Mouse (Mus musculus) kidney, adult 9 months (tissue): Measurements from ENCODE around the gene Sdad1.
A peak's percentile ranks its signal among the peaks of the same experiment; 100 is the strongest.
"Not testable (repeated sequence)": the region's sequence is repeated elsewhere in the genome, so short reads cannot be mapped to it uniquely, and the experiment has no call there.

Source experiments
- DNase-seq: peaks from one replicate; pipeline ENCODE4 v3.0.0; 2022

Gene Sdad1

DNA sequence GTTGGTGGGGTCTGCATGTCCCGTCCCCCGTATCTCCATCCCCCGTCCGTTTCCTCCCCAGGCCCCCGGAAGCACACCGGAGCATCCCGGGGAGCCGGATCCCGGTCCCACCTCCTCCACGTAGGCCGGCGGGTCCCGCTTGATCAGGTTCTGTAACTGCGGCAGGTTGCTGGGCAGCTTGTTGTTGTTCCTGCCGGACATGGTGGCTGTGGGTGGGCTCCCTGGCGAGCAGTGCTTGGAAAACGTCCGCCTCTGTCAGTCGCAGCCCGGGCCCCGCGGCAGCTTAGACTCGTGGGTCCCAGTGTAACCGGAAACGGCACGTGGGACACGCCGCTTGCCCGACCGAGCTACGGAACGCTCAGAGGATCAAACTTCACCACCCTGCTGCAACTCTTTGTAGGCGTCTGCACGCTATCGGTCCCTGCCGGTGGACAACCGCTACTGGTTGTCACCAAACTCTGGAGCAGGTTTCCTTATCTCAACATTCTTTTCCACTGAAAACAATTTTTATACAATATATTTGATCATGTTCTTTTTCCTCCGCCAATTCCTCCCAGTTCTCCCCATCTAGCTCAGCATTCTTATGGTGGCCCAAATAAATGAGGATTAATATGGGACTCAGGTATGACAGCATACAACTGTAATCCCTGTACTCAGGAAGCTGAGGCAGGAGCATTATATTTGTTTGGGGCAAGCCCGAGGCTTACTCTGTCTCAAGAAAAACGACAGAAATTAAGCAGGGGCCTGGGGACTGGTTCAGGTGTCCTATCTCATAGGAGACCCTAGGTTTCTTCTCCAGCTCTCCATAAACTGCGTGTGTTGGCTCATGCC, at the start of gene Sdad1:
Sdad1 (minus strand) TSS at position 799 of the 831 bp plus-strand sequence.
- DNase-seq = peak; percentile 96

DNA sequence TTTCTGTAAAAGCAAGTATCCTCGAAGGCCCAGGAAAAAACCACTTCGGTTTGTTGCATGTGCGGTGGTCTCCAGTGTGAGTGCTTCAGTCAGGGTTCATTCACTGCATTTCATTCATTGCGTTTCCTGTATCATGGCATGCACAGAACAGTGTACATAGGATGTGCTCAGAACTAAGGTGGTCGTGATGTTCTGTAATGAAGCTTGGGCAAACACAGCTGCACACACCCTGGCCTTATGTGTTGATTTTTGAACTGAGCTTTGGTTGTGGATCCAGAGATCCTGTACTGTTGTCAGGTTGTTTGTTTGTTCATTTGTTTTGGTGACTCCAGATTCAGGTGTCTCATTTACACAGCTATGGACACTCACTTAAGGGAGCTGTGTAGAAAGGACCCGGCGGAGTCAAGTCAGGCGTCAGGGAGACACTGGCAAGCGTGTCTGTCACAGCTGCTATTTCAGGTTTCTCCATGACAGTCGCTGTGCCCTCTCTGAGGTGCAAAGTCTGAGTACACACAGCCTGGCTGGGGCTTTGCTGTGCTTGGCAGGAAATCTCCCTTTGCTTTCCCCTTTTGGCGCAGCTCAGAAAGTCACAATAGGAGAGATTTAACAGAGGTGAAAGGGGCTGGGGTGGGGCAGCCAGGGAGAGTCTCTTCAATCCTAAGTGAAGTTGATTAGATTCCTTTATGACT, 48.6 kb upstream of the Sdad1 start:
- DNase-seq = no peak

DNA sequence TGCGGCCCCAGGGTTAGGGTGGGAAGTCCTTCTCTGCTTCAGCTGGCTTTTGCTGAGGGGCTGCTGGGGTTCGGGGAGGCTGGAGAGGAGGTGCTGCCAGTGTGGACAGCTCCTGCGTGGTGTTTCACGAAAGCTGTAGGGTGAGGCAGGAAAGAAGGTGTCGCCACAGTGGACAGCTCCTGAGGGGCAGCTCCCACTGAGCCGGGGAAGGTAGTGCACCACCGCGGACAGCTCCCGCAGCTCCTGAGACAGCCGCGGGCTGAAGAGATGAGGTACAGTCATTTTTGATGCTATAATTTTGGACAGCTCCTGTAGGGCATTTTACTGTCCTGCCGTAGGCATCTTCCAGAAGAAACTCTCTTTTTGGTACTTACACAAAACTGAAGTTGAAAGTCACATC, 47.8 kb upstream of the Sdad1 start:
- no peak for DNase-seq

DNA sequence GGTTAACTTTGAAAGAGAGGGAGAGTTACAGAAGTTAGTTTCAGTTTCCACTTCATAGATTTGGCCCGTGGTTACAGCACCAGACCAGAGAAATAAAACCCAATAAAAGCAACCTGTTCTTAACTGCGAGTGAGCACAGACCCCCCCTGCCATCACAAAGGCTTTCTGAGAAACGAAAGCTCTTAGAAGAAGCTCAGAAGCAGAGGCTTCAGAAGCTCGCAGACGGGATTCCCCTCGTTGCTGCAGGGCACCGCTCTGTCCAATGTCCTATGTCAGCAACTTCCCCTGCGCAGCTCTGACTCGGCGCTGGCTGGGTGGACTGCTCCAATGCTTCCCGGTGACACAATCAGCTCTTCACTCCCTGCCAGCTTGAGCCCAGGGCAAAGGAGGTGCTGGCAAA, 43.2 kb upstream of the Sdad1 start:
- peak; percentile 61 for DNase-seq

DNA sequence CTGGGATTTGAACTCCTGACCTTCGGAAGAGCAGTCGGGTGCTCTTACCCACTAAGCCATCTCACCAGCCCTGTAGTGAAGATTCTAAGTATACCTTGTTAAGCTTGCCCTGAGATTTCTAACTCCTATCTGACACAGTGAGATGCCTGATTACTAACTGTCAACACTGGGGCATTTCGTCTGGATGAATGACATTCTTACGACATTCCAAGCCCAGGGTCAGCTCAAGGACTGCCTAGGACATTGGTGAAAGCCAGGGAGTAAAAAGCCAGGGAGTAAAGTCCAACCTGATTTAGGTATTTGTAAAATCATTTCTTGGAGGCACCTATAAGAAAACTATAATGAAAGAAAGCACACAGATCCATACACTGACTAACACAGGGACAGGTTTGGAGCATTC, 42.4 kb upstream of the Sdad1 start:
- not testable (repeated sequence) for DNase-seq

DNA sequence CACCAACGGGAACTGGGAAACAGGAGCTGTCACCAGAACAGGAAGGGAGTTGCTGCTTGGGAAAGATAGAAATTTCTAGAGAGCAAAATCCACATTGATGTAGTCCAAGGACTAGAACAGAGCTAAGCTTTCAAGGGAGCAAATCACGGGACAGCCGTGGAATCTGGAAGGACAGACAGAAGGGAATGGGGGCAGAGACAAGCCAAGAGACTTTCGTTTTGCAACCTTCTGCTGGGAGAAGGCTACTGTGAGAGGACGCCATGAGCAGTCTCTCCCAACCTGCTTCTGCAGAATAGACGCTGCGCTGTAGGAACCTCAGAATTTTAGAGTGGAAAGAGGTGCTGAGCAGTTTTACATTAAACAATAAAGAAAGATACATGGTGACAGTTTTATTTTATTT, 39.5 kb upstream of the Sdad1 start:
- DNase-seq = no peak

DNA sequence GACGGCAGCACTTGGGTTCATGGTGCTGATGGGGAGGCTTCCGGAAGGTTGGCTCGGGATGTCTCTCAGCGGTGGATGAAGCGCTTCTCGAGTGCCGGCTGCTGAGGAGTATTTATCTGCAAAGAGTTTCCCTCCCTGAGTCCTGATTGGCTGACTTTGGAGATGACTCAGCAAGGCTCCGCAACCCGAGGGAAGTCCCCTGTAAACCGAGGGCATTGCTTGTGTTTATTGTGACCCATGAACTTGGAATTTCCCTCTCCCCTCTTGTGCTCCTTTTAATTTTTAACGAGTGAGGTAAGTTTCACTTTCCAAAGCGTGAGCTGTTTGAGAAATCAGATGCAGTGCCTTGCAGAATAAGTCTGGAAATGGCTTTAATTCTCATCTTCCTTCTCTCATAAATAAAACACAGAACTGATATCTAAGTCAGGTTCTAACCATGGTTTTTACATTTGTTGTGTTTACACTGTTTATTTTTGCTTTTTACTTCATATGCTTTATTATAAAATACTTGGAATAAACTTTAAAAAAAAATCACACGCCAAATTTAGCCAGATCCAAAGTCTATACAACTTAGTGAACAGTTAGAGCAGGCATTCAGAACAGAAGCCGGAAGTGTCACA, 38.6 kb upstream of the Sdad1 start, which contains the start of gene Cxcl10:
Cxcl10 (minus strand) TSS at position 96 of the 620 bp plus-strand sequence.
- peak; percentile 89 for DNase-seq

DNA sequence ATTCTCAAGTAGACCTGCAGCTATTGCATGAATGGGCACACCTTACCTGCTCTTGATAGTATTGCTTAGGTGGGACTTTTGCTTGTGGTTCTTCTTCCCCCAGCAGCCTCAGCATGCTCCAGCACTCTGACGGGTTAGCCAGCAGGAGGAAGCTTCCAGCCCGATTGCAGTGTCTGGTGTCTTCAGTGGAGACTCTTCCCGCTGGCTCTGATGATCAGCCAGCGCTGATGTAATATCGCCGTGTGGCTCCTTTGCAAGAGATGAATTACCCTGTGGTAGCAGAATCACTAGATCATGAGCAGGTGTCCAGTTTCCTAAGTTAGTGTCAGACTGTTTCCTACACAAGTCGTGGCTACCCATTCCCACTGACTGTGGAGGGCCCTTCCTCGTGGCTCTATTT, 34.7 kb upstream of the Sdad1 start:
- DNase-seq = no peak

DNA sequence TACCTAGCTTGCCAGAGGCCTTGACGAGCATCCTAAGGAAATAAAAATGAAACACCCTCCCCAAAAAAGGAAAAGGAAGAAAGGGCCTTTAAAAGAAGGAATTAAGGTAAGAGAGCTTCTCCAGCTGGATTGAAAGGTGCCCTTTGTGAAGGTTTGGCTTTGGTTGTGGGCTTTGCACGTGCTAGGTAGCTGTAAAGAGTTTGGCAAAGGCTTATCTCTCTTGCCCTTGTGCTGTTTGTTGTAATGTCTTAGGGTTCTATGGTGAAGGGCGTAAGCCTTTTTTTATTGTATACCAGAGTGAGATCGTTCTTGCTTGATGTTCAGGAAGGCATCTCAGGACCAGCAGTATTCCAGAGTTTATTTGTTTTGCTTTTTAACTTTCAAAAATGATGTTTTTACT, 30.3 kb upstream of the Sdad1 start:
- DNase-seq = no peak

DNA sequence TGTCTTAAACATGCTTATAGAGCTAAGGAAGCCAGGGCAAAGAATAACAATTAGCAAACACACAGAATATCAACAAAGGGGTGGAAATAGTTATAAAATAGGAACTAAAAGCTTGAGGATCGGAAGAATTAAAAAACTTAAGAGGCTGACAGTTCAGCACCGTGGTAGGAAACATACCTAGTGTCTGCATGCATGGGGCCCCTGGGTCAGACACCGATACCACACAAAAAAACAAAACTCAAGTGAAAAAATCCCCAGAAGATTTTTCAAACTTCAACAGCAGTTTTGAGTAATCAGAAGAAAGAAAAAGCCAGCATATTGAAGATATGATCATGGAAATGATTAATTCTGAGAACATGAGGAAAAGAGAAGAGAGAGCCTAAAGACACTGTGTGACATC, 26.5 kb upstream of the Sdad1 start:
- no peak for DNase-seq

DNA sequence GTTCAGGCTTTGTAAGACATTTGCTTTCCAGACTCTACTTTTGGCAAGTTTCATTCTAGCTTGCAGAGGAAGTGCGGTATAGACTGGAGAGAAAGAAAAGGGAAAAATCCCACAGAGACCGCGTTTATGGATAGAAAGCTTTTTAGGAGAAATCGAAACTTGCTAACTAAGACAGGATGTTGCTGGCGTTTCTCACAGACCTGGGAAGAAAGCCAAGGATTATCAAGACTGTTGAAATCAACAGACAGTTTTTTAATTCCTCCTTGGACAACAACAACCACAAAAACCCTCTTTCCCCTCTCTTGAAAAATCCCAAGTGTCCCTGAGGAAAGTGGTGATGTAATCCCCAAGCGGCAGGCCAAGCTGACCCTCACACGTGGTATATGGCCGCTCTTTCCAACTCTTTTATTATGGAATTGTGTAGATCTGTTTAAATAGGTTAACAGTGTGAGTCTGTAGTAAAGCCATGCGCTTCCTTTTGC, 22.1 kb upstream of the Sdad1 start:
- peak; percentile 65 for DNase-seq

DNA sequence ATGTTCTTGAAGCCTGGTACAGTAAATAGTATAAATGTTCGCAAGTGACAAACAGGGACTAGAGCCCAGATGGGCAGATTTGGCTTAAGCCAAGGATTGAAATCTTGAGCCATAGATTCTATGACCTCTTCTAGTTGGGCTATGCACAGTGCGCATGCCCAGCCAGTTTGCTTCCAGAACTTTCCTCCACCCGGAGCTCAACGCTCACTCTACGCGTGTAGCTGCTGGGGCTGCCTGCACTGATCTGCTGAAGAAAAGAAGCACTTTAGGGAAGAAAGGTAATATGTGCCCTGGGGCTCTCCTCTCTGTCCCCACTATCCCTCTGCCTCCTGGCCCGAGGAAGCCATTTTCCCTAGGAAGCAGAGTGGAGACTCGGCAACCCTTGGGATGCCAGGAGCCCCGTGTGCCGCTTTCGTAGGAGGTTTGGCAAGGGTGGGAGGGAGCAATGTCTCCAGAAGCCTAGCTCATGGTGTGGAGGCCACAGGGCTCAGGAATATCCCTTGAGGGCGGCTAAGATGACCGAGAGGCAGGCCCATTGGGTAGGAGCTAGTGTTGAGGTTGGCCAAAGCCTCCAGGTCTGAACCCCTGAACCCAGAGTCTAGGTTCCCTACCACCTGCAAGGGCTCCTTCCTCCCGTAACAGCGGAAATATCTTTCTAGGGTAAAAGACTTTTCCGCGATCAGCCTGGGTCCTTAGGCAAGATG, 21.5 kb upstream of the Sdad1 start, which contains the start of gene Art3:
Art3 (plus strand) TSS at position 193 of the 704 bp plus-strand sequence.
- DNase-seq = no peak

DNA sequence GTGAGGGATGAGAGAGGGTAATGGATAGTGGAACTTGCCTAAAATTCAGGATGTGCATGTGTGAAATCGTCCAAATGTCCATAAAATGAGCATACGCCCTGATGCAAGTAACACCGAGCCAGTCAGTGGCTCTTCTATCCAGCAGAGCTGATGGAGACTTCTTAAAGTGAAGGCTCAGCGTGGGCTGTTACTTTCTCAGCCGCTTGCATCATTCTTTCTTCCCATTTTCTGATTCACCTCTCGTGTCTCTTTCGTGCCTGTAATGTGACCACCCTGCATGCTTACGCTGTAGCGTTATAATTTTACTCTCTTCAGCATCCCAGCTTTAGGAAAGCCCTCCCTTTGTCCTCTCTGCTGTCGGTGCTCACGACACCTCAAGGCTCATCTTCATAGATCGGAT, 20.8 kb upstream of the Sdad1 start:
- no peak for DNase-seq

DNA sequence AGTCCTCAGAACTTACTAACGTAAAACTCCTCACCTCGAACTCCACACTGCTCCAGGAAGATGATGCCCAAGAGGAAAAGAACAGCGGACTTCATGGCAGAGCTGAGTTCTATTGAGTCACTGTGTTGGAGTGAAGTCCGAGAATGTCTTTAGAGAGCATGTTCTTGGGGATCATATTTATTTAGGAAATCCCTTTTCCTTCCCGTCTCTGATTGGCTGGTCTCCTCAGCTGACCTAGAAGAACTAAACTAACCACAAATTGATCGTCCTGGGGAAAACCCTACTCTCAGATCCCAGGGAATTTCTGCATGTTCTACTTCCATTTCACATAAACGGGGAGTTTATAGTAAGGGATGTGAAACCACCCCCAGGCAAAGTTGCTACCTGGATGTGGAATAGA, 17.6 kb upstream of the Sdad1 start, which contains the start of gene Cxcl9:
Cxcl9 (minus strand) TSS at position 151 of the 400 bp plus-strand sequence.
- DNase-seq = no peak

DNA sequence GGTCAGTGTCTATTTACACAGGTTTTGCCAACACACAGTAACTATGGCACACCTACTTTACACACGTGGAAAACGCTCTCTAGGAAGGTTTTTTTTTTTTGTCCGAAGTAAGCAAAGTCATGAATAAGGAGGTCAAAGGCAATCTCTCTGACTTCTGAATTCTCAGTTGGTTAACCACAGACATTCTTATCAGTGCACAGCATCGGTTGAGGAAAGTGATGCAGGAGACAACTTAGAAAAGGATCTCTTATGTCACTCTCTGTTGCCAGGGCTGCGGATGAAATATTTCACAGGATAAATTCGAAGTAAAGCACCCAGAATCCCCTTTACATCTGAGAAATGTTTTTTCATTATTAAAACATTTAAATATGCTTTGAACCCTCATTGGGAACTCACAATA, 17.1 kb upstream of the Sdad1 start:
- no peak for DNase-seq

DNA sequence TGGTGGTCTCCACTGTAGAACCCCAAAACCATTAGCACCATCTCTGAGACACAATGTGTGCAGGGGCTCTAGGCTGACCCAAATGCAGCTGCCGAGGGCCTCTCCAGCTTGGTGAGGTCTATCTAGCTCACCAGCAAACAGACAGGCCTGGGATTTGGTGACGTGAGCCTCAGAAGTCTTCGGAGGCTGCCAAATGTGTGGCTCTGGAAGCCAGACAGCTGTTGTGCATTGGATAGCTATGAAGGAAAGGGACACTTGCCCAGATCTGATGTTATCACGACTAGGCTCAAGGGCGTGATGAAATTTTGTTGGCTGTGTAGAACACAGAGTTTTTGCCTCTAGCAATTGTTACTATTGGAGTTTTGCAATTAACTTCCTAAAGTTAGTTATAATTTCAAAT, 13.0 kb upstream of the Sdad1 start:
- peak; percentile 45 for DNase-seq

DNA sequence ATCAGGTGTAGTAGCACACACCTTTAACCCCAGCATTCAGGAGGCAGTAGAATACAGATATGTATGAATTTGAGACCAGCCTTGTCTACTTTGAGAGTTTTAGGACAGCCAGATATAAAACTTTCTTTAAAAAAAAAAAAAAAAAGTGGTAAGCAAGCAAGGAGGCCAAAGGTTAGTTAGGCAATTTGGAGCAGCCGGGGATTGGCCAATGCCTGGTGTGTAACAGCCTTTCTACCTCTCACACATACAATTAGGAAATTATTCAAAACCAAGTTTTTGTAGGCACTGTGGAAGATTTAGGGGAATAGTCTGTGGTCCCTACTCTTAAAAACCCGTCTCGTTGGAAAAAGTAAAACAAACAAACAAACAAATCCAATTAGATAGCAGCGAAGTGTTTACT, 12.3 kb upstream of the Sdad1 start:
- no peak for DNase-seq

DNA sequence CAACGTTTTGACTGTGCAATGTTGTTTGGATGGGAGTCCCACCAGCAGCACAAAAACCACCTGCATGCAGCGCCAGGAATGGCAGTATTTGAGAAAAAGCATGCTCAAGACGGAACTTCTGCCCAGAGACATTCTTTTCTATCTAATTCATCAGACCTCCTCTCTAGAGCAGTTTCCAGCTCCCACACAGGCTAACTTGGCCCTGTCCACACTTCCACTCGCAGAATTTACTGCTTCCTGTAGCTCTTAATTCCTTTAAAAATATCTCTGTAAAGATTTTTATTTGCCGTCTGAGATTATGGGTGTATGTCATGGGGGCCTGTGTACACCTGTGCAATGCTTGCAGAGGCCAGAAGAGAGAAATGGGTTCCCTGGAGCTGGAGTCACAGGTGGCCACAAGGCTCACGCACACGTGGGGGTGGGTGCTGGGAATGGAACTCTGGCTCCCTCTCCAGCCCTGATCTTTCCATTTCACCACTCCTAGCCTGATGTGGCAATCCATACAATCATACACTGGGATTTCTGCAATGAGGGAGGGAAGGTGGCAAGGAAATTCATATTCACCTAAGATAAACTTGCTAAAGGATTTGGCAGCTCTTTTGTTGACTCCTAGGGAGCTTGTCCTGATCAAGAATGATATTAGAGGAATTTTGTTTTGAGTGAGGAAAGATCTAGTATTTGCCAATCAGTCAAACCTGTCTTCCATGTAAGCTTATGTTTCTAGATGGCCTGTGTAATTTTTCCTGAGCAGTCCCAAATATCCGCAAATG, 11.5 kb upstream of the Sdad1 start:
- peak; percentile 23 for DNase-seq

DNA sequence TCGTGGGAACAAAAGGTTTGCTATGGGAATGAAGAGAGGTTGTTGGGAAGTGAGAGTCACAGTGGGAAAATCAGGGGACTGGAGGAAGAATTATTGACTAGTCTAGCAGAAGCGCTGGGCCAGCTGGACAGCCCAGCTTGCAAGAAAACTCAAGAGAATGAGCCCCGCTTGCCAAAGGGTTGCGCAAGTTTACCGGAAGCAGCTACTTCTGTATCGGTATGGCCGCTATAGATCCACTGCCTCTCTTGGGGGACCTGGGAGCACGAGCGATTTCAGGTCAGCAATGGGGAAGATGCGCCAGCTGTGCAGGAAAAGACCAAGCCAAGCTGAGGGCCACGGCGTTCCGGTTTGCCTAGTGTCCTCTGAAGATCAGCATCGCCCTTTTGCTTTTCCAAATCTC, 8.3 kb upstream of the Sdad1 start:
- DNase-seq = no peak

DNA sequence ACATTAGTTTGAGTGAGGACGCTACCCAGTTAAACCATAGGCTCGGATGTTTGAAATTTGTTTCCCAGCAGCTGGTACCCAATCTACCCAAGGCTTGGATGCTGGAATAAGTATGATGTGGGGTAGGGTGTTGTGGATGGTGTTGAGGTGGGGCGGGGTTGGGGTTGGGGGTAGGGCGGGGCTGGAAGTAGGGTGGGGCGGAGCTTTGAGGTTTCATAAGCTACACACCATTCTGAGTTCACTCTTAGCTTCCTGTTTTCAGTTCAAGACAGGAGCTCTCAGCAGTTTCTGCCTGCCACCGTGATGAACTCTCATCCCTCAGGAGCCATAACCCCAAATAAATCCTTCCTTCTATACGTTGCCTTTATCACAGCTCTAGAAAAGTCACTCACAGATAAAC, 7.8 kb upstream of the Sdad1 start:
- no peak for DNase-seq

DNA sequence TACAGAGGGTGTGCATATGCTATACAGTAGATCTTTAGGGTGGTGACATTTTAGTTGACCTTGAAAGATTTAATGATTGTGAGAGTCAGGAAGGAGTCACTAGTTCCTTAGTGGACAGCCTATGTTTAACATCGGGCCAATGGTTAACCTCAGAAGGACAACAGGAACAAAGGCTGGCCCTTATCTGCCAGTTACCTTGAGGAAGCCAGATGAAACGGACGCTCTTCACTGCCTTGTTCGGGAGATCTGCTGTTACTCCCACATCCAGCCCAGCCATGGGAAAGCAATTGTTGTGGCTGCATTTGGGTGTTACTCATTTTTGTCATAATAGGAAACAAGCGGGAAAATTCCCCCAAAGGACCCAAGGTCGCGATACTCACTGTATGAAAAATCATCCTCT, 3.5 kb upstream of the Sdad1 start:
- DNase-seq = no peak

DNA sequence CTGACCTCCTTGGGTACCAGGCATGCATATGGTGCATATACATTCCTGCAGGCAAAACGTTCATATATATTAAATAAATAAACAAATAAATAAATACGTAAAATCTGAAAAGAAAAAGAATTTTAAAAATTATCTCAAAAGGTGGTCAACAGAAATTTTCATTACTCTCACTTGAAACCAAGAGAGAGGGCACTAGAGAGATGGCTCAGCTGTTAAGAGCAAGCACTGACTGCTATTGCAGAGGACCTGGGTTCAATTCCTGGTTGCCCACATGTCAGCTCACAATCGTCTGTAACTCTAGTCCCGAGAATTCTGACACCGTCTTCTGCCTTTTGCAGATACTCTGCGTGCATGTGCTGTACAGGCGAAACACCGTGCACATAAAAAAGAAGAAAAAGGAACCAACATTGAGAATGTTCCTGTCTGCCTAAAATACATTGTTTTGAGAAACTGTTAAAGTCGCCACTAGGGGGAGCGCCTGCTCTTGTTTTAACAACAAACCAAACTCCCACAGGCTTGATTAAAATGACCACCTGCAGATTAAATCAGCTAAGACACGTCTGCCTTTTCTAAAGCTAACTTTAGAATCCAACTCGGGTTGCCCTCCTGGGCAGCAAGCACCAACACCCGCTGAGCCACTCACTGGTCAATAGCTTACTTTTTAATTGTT, 1.9 kb upstream of the Sdad1 start:
- DNase-seq = peak; percentile 94
